Mouse (Mus musculus): ENCODE data around the gene Bpnt1.

- no peak for TF ChIP-seq RAD21 (IDR thresholded peaks at IDR 0.05; ENCODE audit: low read depth, low read length)
- TF ChIP-seq CTCF (IDR thresholded peaks at IDR 0.05 in 2 of 3, conservative IDR thresholded peaks at IDR 0.05 in 1 of 3; ENCODE audit: control insufficient read depth in 1 of 3, insufficient read depth in 1 of 3, low read depth in 2 of 3, low read length in 3 of 3, poor library complexity in 1 of 3, severe bottlenecking in 1 of 3), result no peak
- TF ChIP-seq BHLHE40 (IDR thresholded peaks at IDR 0.05; ENCODE audit: borderline replicate concordance, low read depth, low read length), result no peak
- TF ChIP-seq TAL1 (IDR thresholded peaks at IDR 0.05; ENCODE audit: low read length), result no peak
- no peak for TF ChIP-seq POLR2A (IDR thresholded peaks at IDR 0.05; ENCODE audit: control insufficient read depth in 1 of 2, insufficient read depth in 1 of 2, low read depth in 1 of 2, low read length in 2 of 2, poor library complexity in 1 of 2)
- no peak for TF ChIP-seq MAX (IDR thresholded peaks at IDR 0.05; ENCODE audit: low read length)
- no peak for TF ChIP-seq KAT2A (conservative IDR thresholded peaks at IDR 0.05; ENCODE audit: low read depth, low read length)
Observed at GRCm38 (mm10) chr1:185333651-185334050, 1.7 kb downstream of the Bpnt1 start.
